Mouse (Mus musculus) A20 (cell line): Measurements from ENCODE around the gene Calu.
"Not testable (repeated sequence)": the region's sequence is repeated elsewhere in the genome, so short reads cannot be mapped to it uniquely, and the experiment has no call there.

Source experiments
- DNase-seq: peaks from one replicate; pipeline ENCODE4 v3.0.0-alpha.2; 2011; ENCODE audit warnings: low read depth, low spot score

Gene Calu

DNA sequence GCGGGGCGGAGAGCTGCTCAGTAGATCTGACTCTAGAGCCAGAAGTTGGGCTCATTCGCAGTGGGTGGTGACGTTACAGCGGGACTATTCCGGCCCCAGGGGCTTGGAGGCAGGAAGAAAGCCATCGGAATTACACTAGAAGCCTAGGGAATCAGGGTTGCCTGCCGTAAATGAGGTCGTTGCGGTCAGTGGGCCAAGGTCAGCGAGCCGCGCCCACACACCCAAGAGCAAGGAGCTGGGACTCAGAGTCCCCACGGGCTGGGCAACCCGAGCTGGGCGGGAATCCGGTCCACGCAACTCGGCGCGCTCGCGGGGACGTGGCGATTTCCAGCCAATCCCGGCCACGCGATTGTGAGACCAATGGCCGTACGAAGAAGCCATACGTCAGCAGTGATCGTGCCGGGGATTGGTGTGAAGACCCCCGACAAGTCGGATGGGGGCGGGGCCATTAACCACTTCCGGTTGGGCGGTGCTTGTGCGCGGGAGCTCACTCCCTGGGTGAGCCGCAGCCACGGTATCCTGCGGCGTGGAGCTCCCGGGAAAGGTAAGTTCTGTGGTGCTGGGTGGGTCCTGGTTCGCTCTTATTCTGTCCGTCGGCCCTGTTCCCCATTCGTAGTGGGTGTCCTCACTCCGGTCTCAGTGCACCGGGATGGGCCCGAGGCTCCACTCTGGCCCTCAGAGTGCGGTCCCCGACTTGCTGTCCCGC, at the start of gene Calu:
Calu (plus strand) TSS at position 405 of the 706 bp plus-strand sequence.
- DNase-seq = peak; percentile 99

DNA sequence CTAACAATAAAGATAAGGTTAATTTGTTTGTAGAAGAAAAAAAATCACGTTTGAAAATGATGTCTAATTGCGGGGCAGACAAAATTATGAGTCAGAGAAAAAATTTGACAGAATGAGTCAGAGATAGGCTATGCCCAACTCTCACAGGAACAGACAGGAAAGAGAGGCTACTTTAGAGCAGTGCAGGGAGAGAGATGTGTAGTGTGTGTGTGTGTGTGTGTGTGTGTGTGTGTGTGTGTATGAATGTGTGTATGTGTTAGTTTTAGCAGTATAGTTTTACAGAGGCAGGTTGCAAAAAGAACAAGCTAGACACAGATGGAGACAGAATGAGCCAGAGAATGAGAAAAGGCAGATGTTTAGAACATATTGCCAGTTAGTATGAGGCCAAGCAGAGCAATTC, 48.8 kb upstream of the Calu start:
- DNase-seq = no peak

DNA sequence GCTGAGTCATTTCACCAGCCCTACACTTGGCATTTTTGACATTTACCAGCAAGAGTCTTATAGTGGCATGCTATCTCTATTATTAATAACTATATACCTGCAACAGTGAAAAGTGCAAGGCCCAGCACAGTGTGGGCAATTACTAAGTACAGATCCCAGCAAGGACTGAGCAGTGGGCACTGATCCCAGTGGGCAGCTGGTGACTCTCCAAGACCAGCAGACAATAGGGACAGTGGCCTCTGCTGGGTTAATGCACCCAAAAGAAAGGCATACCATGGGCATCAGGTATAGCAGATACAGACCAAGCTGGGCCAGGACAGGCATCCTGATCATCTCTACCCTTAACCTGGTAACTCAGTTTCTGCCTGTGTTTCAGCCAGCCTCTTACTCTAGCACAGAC, 44.6 kb upstream of the Calu start:
- DNase-seq = no peak

DNA sequence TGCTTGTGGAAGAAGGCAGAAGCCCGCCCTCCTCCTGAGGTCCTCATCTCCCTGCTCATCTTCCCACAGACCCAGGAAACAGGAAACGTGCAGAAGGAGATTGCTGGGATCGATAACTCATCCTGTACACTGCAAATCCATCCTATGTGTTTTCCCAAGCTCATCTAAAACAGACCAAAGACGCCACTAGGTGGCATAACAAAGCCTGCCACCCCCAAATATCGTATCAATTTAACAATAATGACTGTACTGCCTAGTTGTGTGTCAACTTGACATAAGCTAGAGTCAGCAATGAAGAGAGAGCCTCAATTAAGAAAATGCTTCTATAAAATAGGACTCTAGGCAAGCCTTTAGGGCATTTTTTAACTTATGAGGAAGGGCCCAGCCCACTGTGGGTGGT, 44.1 kb upstream of the Calu start:
- DNase-seq = peak; percentile 19

DNA sequence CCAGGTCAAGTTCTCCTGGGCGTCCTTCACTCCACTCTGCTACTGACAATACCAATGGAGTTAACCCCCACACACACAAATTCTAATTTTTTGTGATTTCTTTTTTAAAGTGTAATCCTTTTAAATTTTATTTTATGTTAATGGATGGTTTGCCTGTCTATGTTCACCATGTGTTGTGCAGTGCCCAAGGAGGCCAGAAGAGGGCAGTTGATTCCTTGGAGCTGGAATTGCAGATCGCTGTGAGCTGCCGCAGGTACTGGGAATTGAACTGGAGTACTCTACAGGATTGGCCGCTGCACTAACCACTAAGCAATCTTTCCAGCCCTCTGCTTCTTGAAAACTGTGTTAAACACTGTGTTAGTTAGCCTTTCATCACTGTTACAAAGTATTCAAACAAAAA, 42.4 kb upstream of the Calu start:
- no peak for DNase-seq

DNA sequence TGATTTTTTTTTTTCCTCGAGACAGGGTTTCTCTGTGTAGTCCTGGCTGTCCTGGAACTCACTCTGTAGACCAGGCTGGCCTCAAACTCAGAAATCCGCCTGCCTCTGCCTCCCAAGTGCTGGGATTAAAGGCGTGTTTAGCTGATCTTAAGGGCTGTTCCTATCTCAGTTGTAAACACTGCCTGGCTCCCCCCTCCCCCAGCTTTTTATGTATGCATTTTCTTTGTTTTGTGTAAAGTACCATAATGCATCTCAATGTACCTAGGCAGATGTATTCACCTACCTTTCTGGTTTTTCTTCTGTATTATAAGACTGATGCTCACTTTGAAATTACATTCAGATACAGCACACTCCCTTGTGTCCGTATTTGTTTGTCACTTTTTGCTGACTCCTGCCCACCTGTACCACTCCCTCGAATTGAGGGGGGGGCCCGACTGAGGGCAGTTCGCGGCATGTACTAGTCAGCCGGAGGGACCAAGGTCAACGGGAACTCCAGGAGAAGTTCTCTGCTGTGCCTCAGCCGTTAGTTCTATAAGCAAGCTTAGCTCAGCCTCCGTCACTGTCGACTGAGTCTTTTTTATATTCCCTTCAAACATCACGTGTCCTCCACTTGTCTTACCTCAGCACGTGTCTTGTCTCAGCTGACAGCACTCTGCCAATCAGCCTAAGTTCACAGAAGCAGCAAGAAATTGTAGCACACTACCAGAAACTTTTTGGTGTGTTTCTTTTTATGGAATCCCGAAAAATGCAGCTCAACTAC, 38.8 kb upstream of the Calu start:
- DNase-seq = no peak

DNA sequence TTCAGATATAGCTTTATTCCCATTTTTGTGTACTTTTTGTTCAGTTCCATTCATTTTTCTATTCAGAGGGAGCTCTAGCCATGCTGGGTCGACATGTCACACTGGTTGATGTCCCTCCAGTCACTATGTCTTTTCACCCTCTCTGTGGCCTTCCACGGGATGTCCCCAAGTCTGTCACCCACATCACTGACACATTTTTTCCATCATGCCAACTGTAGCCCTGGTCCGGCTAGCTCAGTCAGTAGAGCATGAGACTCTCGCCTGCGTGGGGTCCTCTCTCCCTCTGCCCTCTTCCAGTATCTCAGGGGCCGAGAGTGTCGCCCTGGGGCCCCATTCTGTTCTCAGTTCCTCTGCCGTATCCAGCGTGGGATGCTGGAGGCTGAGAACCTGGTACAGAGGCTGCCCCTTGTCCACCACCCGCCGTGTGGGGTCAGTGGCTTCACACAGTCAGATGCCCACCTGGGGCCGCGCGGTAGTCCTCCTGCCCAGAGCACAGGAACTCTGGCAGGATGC, 34.1 kb upstream of the Calu start:
- no peak for DNase-seq

DNA sequence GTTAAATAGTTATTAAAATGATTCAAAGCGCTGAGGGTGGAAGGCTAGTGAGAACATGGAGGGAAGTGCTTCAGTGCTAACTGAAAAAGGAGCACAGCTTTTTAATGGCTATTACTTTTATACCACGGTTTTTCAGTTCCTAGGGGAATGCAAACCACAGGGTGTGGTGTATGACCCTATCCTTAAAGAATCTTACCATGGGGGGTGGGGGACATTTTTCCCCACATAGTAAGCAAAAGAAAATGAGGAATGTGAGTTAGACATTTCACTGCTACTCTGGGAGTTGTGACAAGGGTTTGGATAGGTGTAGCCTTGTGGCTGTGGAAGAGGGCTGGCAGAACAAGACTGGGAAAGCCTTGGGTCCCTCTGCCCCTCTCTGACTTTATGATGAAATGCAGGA, 30.6 kb upstream of the Calu start:
- DNase-seq = no peak

DNA sequence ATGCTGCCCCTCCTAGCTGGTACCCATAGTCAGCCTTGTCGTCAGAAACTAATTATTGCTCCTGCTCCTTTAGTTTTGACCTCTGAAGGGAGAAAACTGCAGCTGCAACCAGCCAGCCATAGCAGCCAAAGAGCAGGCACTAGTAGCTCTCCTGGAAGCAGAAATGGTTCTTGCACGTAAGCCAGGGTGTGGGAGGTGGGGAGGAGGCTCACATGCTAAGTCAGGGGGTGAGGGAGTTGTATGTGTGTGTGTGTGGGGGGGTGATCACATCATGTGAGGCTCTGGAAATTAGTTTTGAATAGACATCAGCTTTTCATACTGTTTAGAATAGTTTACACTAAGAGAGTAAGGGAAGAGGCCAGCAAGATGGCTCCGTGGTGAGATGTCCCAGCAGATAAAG, 29.9 kb upstream of the Calu start:
- DNase-seq = no peak

DNA sequence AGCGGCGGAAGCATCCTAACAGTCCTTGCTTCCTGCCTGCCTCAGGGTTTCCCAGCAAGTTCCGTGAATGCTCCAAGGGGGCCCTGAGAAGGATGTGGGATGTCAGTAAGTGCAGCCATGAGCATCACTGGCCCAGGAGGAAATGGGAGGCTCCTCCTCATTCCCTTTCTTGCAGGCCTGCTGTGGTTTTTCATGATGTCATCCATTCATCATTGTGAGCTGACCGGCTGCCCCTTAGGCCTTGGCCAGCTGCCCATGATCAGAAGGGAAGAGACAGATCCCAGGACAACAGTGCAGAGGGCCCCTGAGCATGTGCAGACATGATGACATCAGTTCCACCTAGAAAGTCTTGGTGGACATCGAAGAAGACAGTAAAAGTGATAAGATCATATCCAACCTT, 29.0 kb upstream of the Calu start, which contains the start of gene Fam71f1:
Fam71f1 (plus strand) TSS at position 262 of the 400 bp plus-strand sequence.
- DNase-seq = no peak

DNA sequence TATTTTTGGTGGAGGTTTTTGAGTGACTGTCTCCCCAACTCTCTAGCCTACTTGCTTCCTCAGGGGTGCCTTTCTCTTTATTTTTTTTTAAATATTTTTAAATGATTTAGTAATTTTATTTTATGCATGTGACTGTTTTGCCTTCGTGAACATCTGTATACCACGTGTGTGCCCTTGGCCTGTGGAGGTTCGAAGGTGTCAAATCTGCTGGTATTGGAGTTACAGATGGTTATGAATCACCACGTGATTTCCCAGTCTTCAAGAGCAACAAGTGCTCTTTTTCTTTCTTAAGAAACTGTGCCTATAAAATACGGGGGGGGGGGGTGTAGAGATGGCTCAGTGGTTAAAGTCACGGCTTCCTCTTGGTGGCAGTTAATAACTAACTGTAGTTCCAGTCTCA, 26.3 kb upstream of the Calu start:
- no peak for DNase-seq

DNA sequence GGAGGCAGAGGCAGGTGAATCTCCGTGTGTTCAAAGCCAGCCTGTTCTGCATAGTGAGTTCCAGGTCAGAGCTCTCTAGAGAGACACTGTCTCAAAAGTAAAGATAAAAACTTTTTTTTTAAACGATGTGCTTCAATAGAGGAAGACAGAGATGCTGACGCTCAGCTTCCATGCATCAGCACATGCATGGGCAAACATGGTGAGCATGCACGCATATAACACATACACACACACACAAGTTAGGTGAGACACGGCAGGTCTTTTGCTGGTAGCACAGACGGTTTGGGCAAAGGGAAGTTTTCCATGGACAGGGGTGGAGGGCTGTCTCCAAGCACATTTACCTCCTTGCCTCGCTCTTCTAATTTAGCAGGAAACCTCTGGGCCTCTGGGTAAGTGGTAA, 25.7 kb upstream of the Calu start:
- no peak for DNase-seq

DNA sequence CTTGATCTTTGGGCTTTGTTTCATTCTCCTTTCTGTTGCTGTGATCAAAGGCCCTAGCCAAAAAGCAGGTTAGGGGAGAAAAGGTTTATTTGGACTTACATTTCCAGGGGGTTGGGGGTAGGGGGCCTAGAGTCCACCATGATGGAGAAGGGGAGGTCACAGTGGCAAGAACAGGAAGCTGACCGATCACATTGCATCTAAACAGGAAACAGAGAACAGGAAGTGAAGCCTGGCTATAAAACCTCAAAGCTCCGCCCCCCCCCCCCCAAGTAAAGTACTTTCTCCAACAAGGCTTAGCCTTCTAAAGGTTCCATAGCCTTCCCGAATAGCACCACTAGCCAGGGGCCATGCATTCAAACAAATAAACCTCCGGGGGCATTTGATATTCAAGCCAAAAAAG, 25.1 kb upstream of the Calu start:
- peak; percentile 45 for DNase-seq

DNA sequence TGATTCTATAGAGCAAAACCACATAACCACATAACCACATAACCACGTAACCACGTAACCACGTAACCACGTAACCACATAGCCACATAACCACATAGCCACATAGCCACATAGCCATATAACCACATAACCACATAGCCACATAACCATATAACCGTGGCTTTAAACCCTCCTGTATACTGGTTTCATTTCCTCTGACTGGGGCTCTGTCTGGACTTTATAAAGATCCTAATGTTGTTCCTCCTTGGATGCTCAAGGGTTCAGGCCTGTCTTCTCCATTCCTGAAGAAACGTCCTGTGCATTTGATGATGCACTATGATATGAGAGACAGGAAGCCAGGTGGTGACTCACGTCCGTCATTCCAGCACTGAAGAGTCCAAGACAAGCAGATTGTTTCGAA, 20.9 kb upstream of the Calu start:
- DNase-seq = no peak

DNA sequence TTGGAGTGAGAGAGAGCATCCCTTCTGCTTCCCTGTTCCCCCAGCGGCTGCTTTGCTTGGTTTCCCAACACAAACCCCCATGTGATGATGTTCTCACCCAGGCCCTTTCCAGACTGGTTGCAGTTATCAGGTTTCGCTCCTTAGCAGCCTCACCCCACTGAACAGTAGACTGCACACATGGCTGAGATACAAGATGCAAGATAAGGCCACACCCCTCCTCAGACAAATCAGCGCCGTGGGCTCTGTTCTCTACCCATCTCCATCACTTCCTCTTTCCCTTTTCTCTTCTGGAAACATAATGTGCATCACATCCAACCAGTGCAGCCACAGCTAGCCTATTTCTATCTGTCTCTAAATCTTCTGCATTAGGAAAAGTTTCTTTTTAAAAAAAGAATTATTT, 18.4 kb upstream of the Calu start:
- peak; percentile 52 for DNase-seq

DNA sequence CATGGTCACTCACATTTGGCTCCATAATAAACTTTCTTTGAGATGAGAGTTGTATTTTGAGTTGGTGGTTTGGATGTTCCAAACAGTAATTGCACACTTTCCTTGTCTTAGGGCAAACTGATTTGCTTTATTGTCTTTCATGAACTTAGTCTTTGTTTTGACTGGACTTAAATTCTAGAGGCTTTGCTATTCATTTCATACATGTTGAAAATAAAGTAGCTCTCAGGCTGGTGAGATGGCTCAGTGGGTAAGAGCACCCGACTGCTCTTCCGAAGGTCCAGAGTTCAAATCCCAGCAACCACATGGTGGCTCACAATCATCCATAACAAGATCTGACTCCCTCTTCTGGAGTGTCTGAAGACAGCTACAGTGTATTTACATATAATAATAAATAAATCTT, 1.4 kb upstream of the Calu start:
- DNase-seq = not testable (repeated sequence)

DNA sequence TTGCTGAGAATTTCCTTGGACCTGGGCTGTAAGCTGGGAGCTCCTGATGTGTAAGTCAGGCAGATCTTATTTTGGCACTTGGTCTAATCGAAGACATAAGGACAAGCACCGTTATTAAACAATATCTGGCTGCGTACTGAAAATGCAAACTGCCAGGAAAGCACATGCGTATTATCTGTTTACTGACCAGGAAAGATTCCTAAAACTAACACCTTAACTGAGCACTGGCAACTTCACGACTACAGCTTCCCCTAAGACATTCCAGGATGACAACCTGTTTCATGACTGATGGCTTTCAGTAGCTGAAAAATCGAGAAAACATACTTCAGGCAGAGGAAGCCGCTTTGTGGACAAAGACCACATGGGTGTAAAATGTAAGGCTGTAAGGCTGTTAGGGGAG, 680 bp upstream of the Calu start:
- no peak for DNase-seq

DNA sequence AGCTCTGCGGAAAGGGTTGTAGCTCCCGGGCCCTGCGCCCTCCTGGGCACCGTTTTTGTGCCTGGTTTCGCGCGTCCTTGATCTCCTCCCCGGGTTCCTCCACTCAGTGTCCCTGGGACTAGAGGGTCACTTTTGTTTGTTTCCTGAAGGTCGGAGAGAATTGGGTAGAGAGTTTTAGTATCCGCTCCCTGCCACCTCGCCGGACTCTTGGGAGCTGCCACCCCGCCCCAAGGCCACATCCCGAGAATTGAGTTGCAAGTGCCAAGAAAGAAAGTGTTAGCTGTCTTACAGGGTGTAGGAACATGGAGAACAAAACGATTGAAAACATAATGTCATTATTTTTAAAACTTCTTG, 479 bp downstream of the Calu start:
- no peak for DNase-seq

DNA sequence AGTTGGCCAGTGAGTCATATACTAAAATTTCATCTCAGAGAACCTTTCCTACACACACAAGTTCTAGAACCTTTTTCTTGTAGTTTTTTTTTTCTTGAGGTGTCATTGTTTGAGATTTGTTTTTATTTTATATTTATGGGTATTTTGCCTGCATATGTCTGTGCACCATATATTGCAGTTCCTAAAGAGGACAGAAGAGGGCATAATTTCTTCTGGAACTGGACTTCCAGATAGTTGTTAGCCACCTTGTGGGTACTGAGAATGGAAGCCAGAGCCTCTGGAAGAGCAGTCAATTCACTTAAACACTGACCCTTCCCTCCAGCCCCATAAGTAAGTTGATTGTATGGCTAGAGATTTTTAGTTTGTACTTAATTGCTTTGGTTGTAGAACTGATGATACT, 3.7 kb downstream of the Calu start:
- peak; percentile 51 for DNase-seq

DNA sequence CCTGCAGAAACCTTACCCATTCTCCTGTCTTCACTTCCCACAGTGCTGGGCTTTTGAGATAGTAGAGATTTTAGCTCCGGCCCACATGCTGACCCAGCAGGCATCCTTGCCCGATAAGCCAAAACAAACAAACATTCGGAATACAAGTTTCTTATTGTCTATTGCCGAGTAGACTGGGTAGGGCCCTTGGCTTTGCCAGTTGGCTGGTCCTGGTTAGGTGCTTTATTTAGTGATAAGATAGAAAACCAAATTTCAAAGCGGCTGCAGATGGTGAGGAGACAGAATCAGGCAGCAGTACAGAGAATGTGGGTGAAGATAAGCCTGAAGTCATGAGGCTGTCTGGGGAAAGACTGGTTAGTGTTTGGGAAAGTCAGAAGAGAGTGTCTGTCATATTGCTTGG, 4.9 kb downstream of the Calu start:
- DNase-seq = no peak

DNA sequence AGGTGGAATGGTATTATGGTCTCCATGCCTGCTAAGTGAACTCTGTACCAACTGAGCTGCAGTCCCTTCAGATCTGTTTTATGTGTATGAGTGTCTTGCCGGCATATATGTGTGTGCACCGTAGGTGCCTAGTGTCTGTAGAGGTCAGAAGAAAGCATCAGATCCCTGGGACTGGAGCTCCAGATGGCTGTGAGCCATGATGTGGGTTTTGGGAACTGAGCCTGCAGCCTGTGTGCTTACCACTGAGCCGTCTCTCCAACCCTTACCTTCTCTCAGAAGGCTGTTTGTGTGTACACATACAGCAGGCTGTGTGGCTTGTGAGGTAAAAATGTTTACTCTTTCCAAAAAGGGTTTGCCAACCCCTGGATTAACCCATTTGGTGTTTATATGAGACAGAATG, 11.5 kb downstream of the Calu start:
- no peak for DNase-seq

DNA sequence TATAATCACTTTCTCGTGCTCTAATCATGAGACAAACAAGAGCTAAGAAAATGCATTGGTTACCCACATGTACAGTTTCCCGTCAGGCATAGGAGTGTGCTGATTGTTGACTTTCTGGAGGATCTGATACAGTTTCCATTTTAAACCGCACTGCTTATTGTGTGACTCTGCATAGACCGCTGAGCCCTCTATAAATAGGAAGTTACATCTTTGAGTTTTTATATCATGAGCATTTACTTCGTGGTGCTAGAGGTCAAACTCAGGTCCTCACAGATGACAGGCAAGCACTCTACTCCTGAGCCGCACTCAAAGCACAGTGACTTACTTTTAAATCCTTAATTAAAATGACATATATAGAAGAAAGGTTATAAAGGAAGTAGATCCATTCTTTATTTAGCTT, 12.3 kb downstream of the Calu start:
- DNase-seq = no peak
